Mouse (Mus musculus): Measurements from ENCODE around the gene 1700003H04Rik. TPM values are rescaled to one million over a fixed set of nuclear protein-coding genes. Genes with fewer than 3 reads are reported as not detected.

The 1700003H04Rik gene
- polyA plus RNA-seq, 1 experiment from 2014 or later = not detected

DNA sequence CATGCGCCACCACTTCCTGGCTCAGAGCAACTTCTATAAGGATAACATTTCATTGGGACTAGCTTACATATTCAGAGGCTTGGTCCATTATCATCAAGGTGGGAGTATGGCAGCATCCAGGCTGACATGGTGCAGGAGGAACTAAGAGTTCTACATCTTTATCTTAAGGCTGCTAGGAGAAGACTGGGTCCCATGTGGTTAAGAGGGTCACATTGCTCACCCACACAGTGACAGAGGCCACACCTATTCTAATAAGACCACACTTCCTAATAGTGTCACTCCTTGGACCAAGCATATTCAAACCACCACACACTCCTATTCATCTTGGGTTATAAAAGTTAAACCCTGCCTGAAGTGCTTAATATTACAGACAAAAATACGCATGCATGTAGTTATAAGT lies 23.6 kb downstream of the 1700003H04Rik start:
- DNase-seq (ENCODE audit: low spot score) (no peak), ATAC-seq (ENCODE audit: low read depth) (no peak)
- Histone ChIP-seq H3K27ac (replicated peaks; ENCODE audit: low read depth, low read length) (no peak overlapping the region), H3K9ac (ENCODE audit: low read depth, low read length) (no peak overlapping the region), H3K4me1 (ENCODE audit: control insufficient read depth, insufficient read depth, low read length) (no peaks in the 10 kb centered on the region), H3K4me2 (ENCODE audit: low read depth, low read length) (no peak overlapping the region), H3K4me3 (ENCODE audit: low read depth, low read length) (no peak overlapping the region), H3K9me3 (ENCODE audit: control insufficient read depth, low read length) (no peaks in the 10 kb centered on the region), H3K27me3 (replicated peaks; ENCODE audit: control insufficient read depth, insufficient read depth, low read length) (no peaks in the 10 kb centered on the region), H3K36me3 (ENCODE audit: control insufficient read depth, insufficient read depth, low read length) (no peaks in the 10 kb centered on the region)
- 81% methylated on average over 2 of the region's 2 CpGs for WGBS

DNA sequence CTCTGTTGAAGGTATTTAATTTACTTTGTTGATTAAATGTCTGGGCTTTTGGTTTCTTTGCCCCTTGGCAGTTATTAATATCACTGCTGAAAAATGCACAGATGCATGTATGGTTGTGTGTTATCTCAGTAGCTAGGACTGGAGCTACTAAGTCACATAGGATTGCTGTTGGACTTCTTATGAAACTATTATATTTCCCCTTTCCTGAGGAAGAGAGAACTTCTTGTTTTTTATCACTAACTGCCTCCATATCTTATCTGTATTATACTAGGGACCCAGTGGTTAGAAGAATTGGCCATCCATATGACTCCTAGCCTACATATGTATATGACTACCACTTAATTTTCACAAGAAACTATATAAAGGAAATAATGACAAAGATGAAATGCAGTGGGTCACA lies 24.9 kb downstream of the 1700003H04Rik start:
- H3K4me3 ChIP-seq (ENCODE audit: low read depth, low read length) = no peak overlapping the region
- no peaks in the 10 kb centered on the region for H3K27me3 ChIP-seq (replicated peaks; ENCODE audit: control insufficient read depth, insufficient read depth, low read length)
- no peak overlapping the region for H3K9ac ChIP-seq (ENCODE audit: low read depth, low read length)
- no peaks in the 10 kb centered on the region for H3K36me3 ChIP-seq (ENCODE audit: control insufficient read depth, insufficient read depth, low read length)
- DNase-seq (ENCODE audit: low spot score) (no peak), ATAC-seq (ENCODE audit: low read depth) (no peak)
- H3K9me3 ChIP-seq (ENCODE audit: control insufficient read depth, low read length) = no peaks in the 10 kb centered on the region
- no peak overlapping the region for H3K4me2 ChIP-seq (ENCODE audit: low read depth, low read length)
- no peaks in the 10 kb centered on the region for H3K4me1 ChIP-seq (ENCODE audit: control insufficient read depth, insufficient read depth, low read length)
- no peak overlapping the region for H3K27ac ChIP-seq (replicated peaks; ENCODE audit: low read depth, low read length)

- Histone ChIP-seq H3K9ac (ENCODE audit: low read depth, low read length) (no peak overlapping the region), H3K27ac (replicated peaks; ENCODE audit: low read depth, low read length) (no peak overlapping the region), H3K4me2 (ENCODE audit: low read depth, low read length) (no peak overlapping the region), H3K27me3 (replicated peaks; ENCODE audit: control insufficient read depth, insufficient read depth, low read length) (no peaks in the 10 kb centered on the region), H3K4me1 (ENCODE audit: control insufficient read depth, insufficient read depth, low read length) (no peaks in the 10 kb centered on the region), H3K36me3 (ENCODE audit: control insufficient read depth, insufficient read depth, low read length) (no peaks in the 10 kb centered on the region), H3K9me3 (ENCODE audit: control insufficient read depth, low read length) (no peaks in the 10 kb centered on the region), H3K4me3 (ENCODE audit: low read depth, low read length) (no peak overlapping the region)
- no peak for DNase-seq (ENCODE audit: low spot score)
- WGBS = 82% methylated on average over 2 of the region's 2 CpGs
- ATAC-seq (ENCODE audit: low read depth) = no peak
Observed at GRCm38 (mm10) chr3:124555092-124555491, 25.8 kb downstream of the 1700003H04Rik start.

- no peak overlapping the region for H3K4me2 ChIP-seq (ENCODE audit: low read depth, low read length)
- H3K36me3 ChIP-seq (ENCODE audit: control insufficient read depth, insufficient read depth, low read length) = no peaks in the 10 kb centered on the region
- H3K27ac ChIP-seq (replicated peaks; ENCODE audit: low read depth, low read length) = no peak overlapping the region
- H3K4me1 ChIP-seq (ENCODE audit: control insufficient read depth, insufficient read depth, low read length) = no peaks in the 10 kb centered on the region
- no peaks in the 10 kb centered on the region for H3K9me3 ChIP-seq (ENCODE audit: control insufficient read depth, low read length)
- H3K4me3 ChIP-seq (ENCODE audit: low read depth, low read length) = no peak overlapping the region
- DNase-seq (ENCODE audit: low spot score) (peak; percentile 46), ATAC-seq (ENCODE audit: low read depth) (no peak)
- H3K27me3 ChIP-seq (replicated peaks; ENCODE audit: control insufficient read depth, insufficient read depth, low read length) = no peaks in the 10 kb centered on the region
- no peak overlapping the region for H3K9ac ChIP-seq (ENCODE audit: low read depth, low read length)
- 79% methylated on average over 10 of the region's 10 CpGs for whole genome bisulfite sequencing
Observed at GRCm38 (mm10) chr3:124548898-124549297, 32.0 kb downstream of the 1700003H04Rik start.

DNA sequence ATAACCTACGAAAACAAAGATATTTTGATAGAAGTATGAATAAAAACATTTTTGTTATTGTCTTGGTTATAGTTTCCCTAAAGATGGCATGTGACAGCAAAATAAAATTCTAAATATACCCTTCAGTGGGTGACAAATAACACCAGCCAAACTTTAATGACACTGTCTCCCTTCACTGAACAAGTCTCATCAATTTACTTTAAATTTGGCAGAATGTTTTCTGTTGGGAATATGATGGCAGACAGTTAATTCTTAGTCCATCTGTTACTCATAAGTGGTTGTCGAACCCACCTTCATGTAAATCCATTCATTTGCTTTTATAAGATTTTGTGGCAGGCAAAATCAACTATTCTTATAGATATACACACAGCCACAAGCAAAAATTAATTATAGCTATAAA lies 42.6 kb downstream of the 1700003H04Rik start:
- Histone ChIP-seq H3K9me3 (ENCODE audit: control insufficient read depth, low read length) (no peaks in the 10 kb centered on the region), H3K4me2 (ENCODE audit: low read depth, low read length) (no peak overlapping the region), H3K36me3 (ENCODE audit: control insufficient read depth, insufficient read depth, low read length) (no peaks in the 10 kb centered on the region), H3K9ac (ENCODE audit: low read depth, low read length) (no peak overlapping the region), H3K4me1 (ENCODE audit: control insufficient read depth, insufficient read depth, low read length) (no peaks in the 10 kb centered on the region), H3K4me3 (ENCODE audit: low read depth, low read length) (no peak overlapping the region), H3K27ac (replicated peaks; ENCODE audit: low read depth, low read length) (no peak overlapping the region), H3K27me3 (replicated peaks; ENCODE audit: control insufficient read depth, insufficient read depth, low read length) (no peaks in the 10 kb centered on the region)
- 68% methylated on average over 2 of the region's 2 CpGs for WGBS
- ATAC-seq (ENCODE audit: low read depth) = no peak
- DNase-seq (ENCODE audit: low spot score) = no peak

DNA sequence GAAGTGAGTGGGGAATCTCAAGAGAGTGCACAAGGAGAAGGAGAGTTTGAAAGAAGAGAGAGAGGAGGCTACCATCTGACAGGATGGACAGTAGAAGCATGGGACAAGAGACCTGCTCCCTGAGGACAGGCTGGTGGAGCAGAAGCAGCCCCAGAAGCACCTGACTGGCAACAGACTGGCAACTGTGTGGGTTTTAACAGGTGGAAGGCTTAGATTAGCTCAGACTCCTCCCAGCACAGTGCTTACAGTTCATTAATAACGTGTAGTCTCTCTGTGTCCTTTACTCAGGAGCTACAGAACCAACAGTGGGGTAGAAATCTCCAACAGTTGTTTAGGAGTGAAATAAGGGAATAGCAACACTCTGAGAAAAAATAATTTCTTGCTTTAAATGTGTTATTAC lies 44.3 kb downstream of the 1700003H04Rik start:
- Histone ChIP-seq H3K4me1 (ENCODE audit: control insufficient read depth, insufficient read depth, low read length) (no peaks in the 10 kb centered on the region), H3K4me2 (ENCODE audit: low read depth, low read length) (no peak overlapping the region), H3K9me3 (ENCODE audit: control insufficient read depth, low read length) (no peaks in the 10 kb centered on the region), H3K27ac (replicated peaks; ENCODE audit: low read depth, low read length) (no peak overlapping the region), H3K4me3 (ENCODE audit: low read depth, low read length) (no peak overlapping the region), H3K36me3 (ENCODE audit: control insufficient read depth, insufficient read depth, low read length) (no peaks in the 10 kb centered on the region), H3K9ac (ENCODE audit: low read depth, low read length) (no peak overlapping the region), H3K27me3 (replicated peaks; ENCODE audit: control insufficient read depth, insufficient read depth, low read length) (no peaks in the 10 kb centered on the region)
- 45% methylated on average over 1 of the region's 1 CpGs for WGBS
- DNase-seq (ENCODE audit: low spot score) (no peak), ATAC-seq (ENCODE audit: low read depth) (no peak)

GRCm38 (mm10) chr3:124518786-124519185 lies 62.1 kb downstream of the 1700003H04Rik start:
- H3K9ac ChIP-seq (ENCODE audit: low read depth, low read length) = no peak overlapping the region
- no peaks in the 10 kb centered on the region for H3K36me3 ChIP-seq (ENCODE audit: control insufficient read depth, insufficient read depth, low read length)
- H3K4me3 ChIP-seq (ENCODE audit: low read depth, low read length) = no peak overlapping the region
- no peaks in the 10 kb centered on the region for H3K9me3 ChIP-seq (ENCODE audit: control insufficient read depth, low read length)
- no peaks in the 10 kb centered on the region for H3K4me1 ChIP-seq (ENCODE audit: control insufficient read depth, insufficient read depth, low read length)
- ATAC-seq (ENCODE audit: low read depth) (no peak), DNase-seq (ENCODE audit: low spot score) (no peak)
- H3K4me2 ChIP-seq (ENCODE audit: low read depth, low read length) = no peak overlapping the region
- H3K27ac ChIP-seq (replicated peaks; ENCODE audit: low read depth, low read length) = no peak overlapping the region
- H3K27me3 ChIP-seq (replicated peaks; ENCODE audit: control insufficient read depth, insufficient read depth, low read length) = no peaks in the 10 kb centered on the region
- WGBS = 59% methylated on average over 2 of the region's 2 CpGs

Other genes starting within 250 kb of the 1700003H04Rik start
- gene 1700006A11Rik, start 155.1 kb downstream of the 1700003H04Rik start, polyA plus RNA-seq (2014; fragmentation: Nextera tagmentation; extraction: Ambion mirVana) = not detected in 2 replicates

Data from embryonic facial prominence, embryonic 14.5 days (tissue).